ENCODE assay signal across 8 mouse cellular contexts in the genomic region with DNA sequence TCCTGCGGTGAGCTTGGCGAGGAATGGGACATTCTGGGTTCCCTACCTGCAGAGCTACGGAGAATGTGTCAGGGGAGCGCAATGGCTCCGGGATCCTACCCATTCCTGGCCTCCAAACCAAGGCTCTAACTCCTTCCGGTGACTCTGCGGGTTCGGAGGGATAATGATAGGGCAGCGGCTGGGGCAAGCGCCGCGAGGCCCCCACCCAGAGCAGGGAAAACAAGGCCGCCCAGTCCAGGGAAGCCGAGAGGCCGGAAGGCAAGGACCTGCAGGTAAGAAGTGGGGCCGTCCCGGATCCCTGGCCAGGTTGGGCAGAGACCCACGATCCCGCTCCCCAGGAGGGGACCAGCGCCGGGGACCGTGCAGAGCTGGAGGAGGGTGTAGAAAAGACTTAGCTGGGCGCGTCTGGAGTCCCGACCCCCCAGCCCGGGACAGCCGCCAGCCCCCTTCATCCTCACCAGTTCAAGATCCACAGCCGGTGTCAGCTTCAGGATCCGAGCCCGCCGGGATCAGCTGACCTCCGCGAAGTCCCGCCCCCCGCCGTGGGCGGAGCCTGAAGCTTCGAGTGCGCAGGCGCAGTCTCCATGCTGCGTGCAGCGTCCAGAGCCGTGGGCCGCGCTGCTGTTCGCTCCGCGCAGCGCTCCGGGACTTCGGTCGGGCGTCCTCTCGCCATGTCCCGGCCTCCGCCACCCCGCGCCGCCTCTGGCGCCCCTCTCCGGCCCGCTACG. TPM values are rescaled to one million over a fixed set of nuclear protein-coding genes. Genes with fewer than 3 reads are reported as not detected.
DNase-seq lines count a peak whose midpoint lies in the region; ATAC-seq lines count a peak whose summit lies in the region.

A gene (minus strand): TSS at position 538 of the 728 bp plus-strand sequence.
A gene (plus strand): TSS at position 574 of the 728 bp plus-strand sequence.

- H3K4me2 ChIP-seq in hindbrain, embryonic 15.5 days, result peak within 1 kb of the TSS; percentile 93

- peaks cover 30% of the 10 kb centered on the region for H3K4me1 ChIP-seq in hindbrain, embryonic 15.5 days (replicated peaks)

- whole genome bisulfite sequencing in hindbrain, embryonic 15.5 days, result under 1% methylated on average over 63 of the region's 63 CpGs

- ATAC-seq in hindbrain, embryonic 15.5 days (ENCODE audit: low FRiP score, low read depth), result peak; percentile 92

- no peaks in the 10 kb centered on the region for H3K9me3 ChIP-seq in hindbrain, embryonic 15.5 days

- peak within 1 kb of the TSS; percentile 72 for H3K4me3 ChIP-seq in hindbrain, embryonic 15.5 days

- H3K9ac ChIP-seq in hindbrain, embryonic 15.5 days, result peak within 1 kb of the TSS; percentile 80

- peak; percentile 93 for DNase-seq in T-cell, adult 2 months (ENCODE audit: low spot score)
- peak; percentile 100 for DNase-seq in cerebellum, postnatal 36 days
- peak; percentile 97 to 98 for DNase-seq in frontal cortex, postnatal 36 days (ENCODE audit: low spot score in 2 of 2)
- peak; percentile 94 for DNase-seq in left cerebral cortex, adult 11 months (ENCODE audit: low spot score)
- DNase-seq in lung, postnatal 4 days, result peak; percentile 97 to 99
- peak; percentile 91 for DNase-seq in retina, postnatal 7 days (ENCODE audit: low read depth, low spot score)
- peak; percentile 99 for DNase-seq in urinary bladder, adult 2 months (ENCODE audit: low spot score)

- H3K27ac ChIP-seq in hindbrain, embryonic 15.5 days (replicated peaks), result peak within 1 kb of the TSS; percentile 78

- H3K27me3 ChIP-seq in hindbrain, embryonic 15.5 days, result no peaks in the 10 kb centered on the region

- H3K36me3 ChIP-seq in hindbrain, embryonic 15.5 days, result peaks cover 7% of the 10 kb centered on the region; the same call in 1 of the 2 replicates

RNA-seq across cellular contexts. Expression of the first gene that starts in this region (rescaled TPM):
- 13.9 and 14.0 TPM in 2 replicates for polyA plus RNA-seq in hindbrain, embryonic 15.5 days (2015; fragmentation: Nextera tagmentation; extraction: Ambion mirVana)
- 10.2 and 11.6 TPM in 2 replicates for polyA plus RNA-seq in urinary bladder, adult 2 months (2012; rRNA removed)

RNA-seq across cellular contexts. Expression of the second gene that starts in this region (rescaled TPM):
- polyA plus RNA-seq in hindbrain, embryonic 15.5 days (2015; fragmentation: Nextera tagmentation; extraction: Ambion mirVana), result 64.8 and 66.2 TPM in 2 replicates
- 8.7 and 15.3 TPM in 2 replicates for polyA plus RNA-seq in urinary bladder, adult 2 months (2012; rRNA removed)

Comparison
In these comparisons a context has a peak if more than half of its experiments do, and no peak if none do; other contexts are left out.
1. Peak in every context shown above with its lines: DNase-seq, ATAC-seq, H3K4me3 ChIP-seq and H3K27ac ChIP-seq.